Mouse (Mus musculus): Measurements from ENCODE around the gene Naa50.

Gene Naa50

DNA sequence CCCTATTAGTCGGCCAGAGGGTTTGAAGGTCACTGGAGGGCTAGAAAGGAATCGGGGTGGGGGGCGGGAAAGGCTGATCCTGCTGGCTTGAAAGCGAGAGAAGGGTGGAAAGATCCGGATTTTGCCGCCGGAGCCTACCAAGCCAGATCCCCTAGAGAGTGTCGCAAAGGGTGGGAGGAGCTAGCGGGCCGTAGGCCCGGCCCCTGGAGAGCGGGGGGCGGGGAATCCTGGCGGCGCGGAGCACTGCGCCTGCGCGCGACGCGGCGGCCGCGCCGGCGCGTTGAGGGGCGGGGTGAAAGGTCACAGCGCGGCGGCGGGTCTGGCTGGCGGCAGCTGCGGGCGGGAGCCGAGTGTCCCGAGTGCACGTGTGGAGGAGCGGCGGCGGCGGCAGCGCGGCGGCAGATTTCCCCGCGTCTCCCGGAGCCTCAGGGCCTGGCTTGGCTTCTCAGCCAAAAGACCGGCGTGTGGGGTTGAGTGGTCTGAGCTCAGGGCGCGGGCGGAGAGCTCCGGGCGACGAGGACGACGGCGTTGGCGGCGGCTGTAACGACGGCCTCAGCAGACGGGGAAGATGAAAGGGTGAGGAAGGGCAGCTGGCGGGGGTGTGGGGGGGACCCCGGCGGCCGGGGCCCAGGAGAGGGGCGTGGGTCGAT lies at the start of gene Naa50, which contains the start of gene Atp6v1a:
Gene Naa50, plus strand, starts transcription at position 295 of the 650 bp plus-strand sequence.
Gene Atp6v1a, minus strand, starts transcription at position 170 of the 650 bp plus-strand sequence.
- DNase-seq = peak; percentile 95

DNA sequence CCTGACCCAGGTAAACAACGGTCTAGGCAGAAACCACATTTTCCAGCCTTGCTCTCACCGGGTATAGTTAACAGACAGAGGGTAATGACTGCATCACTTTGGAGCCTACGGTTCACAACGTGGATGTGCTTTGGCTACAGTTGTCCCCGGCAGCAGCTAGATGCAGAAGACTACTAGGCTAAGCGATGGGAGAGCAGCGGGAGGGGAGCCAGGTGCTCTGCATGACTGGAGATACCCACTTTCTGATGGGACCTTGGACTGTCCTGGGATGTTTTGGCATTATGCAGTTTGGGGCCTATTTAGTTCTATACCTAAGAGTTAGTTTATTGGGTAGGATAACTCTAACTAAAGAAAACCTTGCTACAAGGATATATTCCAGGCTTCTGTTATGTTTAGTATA lies 40.3 kb upstream of the Naa50 start:
- peak; percentile 40 for DNase-seq

DNA sequence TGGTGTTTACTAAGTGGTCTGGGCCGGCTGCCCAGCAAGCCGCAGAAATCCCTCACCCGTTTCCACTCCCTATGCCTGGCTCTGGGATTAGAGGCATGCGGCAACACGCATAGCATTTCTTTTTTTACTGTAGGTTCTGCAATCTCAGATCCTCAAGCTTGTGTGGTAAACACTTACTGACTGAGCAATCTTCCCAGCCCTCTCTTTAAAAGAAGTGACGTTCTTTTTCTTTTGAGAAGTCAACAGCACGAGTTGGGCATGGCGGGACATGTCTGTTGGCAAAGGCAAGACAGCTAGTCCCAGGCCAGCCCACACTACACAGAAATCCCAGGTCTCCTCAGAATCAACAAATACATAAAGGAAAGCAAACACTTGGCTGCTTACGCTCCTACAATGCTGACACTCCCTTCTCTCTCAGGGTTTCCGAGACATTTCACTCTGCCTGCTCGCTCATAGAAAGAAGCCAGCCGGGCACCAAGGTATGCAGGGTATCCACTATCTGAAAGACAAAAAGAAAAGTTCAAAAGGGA lies 38.4 kb upstream of the Naa50 start:
- DNase-seq = no peak

DNA sequence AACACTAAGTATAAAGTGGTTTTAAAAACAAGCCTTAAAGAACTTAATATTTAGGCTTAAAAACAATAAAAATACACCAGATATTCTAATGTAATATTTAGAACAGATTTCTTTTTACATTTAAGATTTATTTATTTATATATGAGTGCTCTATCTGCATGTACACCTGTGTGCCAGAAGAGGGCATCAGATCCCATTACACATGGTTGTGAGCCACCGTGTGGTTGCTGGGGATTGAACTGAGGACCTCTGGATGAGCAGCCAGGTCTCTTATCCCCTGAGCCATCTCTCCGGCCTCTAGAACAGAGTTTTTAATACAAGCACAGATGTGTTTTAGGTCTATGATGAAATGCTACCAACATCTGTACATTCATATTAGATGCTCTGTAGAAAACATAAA lies 36.7 kb upstream of the Naa50 start:
- no peak for DNase-seq

DNA sequence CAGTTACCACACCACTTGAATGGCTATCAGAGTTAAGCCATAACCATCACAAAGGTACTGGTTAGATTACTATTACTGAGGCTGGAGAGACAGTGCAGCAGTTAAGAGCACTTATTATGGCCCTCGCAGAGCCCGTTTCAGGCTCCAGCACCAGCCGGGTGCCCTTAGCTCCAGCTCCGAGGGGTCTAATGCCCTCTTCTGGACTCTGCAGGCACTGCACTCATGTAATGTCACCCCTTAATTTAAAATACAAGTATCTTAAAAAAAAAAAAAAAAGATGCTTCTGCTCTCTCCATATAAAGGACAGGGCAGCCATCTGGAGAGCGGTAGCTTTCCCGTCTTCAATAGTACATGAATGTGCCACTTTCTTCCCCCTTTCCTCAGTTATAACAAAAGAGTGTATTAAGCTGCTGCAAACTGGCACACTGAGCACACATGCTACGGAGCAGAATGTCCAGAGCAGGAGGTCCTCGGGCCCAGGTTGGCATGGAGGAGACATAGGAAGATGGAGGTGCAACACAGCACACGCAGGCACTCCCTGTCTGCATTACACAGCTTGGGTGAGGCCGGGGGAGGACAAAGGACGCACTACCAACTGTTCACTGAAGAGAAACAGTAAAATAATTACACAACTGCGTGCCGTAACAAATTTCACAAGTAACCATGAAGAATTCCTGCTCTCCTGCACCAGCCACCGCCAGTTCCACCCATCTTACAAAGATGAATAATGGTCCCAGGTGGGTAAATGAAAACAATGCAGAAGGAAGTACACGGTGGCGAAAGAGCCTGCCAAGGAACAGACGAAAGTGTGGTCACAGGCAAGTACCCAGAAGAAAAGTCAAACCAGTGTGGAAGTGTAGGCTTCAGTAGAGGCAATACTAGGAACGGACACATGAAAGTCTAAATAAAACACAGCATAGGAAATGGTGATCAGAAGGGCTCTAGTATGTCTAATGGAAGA lies 35.5 kb upstream of the Naa50 start:
- no peak for DNase-seq

DNA sequence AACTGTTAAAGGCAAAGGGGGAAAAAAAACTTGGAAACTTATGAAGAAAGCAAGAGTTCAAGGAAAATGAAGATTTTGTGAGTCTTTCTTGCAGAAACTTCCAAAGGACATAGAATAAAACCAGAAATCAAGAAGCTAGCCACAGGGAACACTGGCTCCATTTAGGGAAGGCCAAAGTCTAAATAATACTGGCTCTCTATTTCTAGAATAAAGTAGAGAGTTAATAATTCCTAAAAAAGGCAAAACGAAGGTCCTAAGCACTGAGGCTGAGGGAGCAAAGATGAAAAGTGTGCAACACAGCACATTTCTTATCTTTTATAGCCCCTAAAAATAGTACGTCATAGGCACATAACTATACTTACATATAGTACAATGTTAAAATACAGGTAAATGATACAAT lies 34.4 kb upstream of the Naa50 start:
- DNase-seq = no peak

DNA sequence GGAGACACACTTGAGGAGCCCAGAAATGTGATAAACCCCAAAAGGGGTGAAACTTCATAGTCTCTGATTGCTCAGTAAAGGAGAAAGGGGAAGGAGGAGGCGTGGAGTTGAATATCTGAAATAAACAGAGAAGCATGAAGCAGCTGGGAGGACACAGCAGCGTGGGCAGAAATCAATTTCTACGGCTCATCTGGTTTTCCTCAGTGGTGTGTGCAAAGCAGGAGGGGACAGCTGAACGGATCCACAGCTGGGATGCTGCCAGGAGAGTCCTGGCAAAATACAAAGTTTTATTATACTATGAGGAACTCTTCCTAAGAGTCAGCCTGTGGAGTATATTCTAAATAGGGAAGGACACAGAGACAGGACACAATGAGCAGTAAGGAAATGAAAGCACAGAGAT lies 30.6 kb upstream of the Naa50 start:
- no peak for DNase-seq

DNA sequence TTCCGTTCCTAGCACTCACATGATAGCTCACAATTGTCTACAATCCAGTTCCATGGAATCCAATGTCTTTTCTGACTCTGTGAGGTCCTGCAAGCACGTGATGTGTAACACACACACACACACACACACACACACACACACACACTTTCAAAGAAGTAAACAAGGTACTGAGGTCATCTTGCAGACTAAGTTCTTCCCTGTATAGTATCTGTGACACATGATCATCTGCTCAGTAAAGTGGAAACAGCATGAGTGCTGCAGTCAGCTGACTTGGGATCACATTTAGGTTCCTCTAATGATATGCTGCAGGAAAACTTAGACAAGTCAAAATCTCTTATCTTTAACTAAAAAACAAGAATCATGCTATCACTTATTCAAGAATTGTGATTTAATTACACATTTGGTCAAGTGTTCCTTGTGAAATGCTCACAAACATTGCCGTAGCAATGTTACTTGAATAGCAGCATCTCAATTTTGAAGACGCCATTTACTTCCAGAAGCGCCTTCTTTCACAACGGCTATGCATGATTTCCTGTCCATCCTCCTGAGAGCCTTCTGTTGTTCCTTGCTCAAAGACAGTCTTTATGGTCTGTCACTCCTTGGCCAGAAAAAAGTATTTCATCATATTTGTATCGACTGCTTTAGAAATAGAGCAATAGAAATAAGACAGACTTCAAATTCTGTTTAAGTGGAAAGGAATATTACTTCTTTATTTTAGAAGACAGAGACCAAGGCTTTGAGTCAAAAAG lies 19.7 kb upstream of the Naa50 start:
- no peak for DNase-seq

DNA sequence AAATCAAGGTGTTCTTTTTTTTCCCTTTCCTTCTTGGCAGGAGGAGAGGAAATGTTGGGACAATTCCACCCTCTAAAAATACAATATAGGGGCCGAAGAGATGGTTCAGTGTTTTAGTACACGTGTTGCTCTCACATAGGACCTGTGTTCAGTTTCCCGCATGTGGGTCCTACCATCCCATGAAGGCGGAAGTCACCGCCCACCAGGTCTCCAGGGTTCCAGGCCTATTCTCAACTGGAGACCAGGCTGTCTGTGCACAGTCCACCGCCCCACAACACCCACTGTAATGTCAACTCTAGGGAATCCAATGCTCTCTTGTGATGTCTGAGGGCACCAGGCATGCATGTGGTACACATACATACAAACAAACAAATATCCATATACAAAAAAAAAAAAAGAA lies 17.5 kb upstream of the Naa50 start:
- no peak for DNase-seq

DNA sequence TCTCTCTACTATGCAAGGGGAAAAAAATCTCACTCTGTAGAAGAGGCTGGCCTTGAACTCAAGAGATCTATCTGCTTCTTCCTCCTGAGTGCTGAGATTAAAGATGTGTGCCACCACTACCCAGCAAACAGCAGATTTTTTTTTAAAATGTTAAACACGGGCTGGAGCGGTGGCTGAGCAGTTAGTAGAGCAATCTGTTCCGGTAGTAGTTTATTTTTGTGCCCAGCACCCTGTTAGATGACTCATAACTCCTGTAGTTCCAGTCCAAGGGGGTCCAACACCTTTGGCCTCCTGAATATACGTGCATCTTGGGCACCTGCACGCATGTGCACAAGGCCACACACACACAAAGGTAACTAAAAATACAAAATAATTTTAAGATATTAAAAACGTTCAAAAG lies 17.1 kb upstream of the Naa50 start:
- no peak for DNase-seq

DNA sequence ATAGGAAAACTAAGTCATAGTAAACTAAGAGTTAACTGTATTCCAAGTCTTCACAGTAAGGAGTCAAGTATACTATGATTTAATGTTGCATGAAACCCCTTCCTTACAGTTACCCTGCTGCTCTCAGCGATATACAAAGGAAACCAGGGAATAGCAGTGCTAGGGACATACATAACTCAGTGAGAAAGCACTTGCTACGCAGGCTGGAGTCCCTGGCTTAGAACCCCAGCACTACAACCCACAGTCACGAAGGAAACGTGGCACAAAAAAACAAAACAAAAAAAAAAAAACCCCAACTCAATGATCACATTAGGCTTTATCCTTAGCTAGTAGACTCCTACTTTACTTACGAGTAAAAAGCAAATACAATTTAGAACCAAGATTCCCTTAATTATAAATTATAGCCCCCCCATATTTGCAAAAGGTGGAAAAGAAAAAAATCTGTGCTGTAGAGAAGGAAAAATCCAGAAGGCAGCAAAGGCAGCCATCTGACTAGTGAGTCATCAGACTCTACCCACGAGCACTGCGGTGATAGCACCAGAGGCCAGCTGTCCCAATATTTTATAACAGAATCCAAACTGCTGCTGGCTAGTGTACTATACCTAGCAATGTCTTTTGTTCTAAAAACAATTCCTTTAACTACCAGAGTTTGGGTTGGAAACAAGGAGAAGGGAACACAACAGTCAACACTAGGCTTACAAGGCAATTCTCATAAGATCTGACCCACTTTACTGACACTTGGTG lies 16.5 kb upstream of the Naa50 start:
- DNase-seq = no peak

DNA sequence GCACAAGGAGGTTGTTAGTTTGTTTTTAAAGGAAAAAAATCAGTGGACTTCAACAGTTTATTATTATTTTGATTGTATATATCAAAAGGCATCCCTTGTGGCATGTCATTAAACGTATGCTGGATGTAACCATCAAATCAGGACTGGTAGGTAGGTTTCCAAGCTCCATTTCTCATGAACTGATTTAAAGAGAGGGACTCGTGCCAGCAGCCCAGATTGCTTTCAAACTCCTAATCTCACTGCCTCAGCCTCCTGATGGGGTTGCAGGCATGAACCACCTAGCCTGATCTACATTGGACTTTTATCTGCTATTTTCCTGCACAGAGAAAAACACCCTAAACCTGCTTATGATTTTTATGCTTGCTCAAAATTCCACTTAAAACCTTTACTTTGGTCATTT lies 15.8 kb upstream of the Naa50 start:
- DNase-seq = no peak

DNA sequence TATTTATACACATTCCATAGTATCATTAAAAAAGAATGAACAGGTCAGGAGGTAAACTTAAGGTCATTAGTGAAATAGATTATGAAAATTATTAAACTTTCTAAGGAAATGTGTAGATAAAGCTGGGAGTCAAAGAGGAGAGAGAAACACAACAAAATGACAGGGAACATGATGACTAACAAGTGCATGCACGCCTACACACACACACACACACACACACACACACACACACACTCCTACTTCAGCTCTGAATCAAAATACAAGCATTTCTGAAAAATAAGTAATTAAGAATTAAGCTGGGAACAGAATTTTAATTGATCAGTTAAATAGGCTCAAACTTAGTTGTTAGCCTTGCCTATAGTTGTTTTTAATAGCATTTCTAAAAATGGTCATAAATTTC lies 14.9 kb upstream of the Naa50 start:
- no peak for DNase-seq

DNA sequence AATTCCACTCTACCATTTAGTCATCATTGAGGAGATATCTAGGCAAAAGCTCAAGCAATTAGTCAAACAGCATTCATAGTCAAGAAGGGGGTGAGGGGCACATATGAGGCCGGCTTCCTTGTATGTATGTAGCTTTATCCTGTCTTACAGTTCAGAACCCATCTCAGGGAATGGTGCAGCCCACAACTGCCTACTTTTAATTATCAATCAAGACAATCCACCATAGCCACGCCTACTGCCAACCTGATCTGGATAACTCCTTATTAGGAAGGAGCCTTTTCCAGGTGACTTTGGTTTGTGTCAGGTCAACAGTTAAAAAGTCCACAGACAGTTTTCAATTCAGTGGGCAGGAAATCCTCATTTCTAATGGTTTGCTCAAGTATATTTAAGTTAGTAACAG lies 14.2 kb upstream of the Naa50 start:
- DNase-seq = peak; percentile 27

DNA sequence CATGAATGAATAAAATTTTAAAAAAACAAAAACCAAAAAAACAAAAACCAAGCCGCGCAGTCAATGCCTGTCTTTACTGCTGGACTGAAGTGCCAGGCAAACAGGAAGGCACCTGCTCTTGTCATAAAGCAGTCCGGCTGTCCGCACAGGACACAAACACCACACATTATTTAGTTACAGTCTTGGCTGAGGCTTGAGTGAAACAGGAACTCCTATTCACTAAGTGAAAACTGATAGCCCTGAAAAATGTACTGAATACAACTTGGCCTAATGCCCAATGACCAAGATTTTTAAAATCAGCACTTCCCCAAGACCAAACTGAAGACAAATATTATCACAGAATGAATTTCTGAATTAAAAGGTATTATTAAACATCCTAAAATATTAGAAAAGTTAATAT lies 13.2 kb upstream of the Naa50 start:
- DNase-seq = no peak

DNA sequence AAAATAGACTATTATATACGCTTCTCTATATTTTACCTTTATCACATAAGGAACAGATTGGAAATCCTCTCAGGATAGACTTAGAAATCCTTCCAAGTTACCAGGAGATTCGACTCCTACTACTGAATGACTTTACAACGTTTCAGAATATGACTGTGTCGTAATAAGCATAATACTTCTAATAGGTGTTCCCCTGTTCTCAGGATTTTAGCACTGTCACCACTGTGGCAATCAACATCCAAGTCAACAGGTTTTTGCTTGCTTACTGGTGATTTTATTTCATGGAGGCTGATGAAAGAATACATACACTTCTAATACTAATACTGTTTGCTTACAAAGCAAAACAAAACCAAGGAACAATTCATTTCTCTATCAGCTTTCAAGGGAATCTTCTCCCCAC lies 7.3 kb upstream of the Naa50 start:
- no peak for DNase-seq

DNA sequence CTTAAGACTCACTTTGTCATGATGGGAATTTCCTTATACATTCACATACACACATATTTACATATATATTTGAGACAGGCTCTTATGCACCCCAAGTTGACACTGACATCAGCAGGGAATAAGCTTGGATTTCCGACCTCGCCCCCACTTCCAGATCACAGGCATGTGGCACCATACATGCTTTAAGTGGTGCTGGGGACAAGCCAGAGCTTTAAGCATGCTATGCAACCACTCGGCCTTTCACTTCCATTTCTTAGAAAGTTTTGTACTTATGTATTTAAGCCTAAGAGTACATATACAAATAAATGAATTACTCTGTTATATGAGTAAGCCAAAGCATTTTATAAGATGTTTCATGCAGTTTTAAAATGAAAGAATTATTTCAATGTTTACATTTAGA lies 6.4 kb upstream of the Naa50 start:
- no peak for DNase-seq

DNA sequence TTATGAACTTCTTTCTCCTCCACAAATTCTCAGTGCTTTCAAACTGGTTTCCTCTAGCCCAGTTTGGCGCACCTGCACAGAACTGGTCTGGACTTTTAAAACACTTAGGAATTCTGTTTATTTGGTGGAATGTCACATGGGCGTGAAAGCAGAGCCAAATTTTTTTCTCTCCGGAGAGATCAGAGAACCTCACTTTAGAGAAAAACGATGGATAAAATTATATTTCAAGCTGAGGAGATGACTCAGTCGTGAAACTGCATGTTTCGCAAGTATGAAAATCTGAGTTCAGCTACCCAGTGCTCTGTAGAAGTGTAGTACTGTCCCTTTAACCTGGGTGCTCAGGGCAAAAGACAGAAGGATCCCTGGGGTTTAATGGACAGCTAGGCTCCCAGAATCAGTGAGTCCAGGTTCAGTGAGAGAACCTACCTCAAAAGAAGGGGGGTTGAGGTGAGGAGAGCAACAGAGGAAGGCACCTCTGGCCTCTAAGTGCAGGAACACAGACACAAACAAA lies 3.1 kb upstream of the Naa50 start:
- DNase-seq = peak; percentile 71

DNA sequence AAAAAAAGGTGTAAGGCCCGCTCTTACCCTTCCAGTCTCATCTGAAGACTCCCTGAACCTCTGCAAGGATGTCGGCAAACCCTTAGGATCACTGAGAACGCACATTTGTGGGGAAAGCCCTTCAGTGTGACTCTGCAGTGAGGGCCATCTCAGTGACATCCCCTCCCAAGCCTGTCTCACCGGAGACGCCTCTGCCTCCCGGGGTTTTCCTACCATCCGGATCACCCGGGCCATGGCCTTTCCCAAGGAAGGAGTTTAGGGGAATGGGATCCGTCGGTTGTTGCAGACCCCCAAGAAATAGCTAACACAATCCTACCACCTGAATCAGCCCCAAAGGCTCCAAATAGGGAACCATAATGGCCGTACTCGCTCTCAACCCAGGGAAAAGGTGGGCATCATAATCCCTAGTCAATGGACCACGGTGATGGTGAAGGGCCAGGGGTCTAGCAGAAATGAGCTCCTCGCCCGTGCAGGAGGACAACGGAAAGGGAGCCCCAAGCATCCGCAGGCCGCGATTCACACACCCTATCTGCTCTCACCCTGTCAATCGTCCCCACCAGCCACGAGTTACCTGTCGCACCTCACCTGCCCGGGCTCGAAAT lies 1.2 kb upstream of the Naa50 start:
- DNase-seq = no peak

DNA sequence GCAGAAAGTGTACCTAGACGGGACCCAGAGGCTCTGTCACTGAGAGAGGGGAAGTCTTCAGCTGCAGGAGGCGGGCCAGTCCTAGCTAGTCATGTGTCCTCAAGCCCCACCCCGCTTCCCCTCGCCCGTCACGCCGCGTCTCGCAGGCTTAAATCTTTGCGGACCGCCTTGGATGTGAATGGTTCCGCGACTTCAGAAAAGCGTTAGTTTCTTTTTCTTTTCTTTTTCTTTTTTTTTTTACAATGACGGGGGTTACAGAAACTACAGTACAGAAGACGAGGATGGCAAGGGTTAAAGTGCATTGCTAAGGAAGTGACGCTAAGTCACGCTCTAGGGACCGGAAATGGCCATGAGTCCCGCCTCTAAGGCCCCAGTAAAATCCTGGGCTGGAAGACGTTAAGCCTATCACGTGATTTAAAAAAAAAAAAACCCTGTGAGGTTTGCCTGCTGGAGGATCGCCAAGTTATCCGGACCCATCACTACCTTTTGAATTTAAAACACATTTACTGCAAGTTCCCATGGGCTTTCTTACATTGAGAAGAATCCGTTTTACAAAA lies 573 bp upstream of the Naa50 start:
- DNase-seq = peak; percentile 93

DNA sequence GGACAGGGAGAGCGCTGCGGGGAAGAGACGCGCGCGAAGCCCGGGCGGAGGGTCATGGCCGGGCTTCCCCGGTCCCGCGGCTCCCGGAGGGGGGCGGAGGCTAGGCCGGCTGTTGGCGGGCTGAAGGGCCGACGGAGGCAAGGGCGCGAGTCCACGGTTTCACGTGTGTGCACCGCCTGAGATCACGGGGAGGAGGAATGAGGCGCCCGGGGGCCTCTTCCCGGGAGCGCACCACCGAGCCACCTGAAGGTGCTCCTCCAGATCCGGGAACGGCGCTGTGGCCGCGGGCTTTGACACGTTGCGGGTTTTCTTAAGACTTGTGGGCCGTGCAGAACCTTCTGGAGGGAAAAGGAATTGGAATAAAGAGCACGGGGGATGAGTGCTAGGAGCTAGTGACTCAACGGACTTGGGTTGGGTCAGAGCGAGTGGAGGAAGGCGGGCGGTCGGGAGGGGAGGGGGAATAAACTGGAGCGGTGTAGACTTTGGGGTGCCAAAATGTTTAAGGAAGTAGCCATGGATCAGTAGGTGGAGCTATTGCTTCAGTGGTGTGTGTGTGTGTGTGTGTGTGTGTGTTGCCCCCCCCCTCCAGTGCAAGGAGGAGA lies 657 bp downstream of the Naa50 start:
- DNase-seq = peak; percentile 83

Data from kidney, adult 11 months (tissue).